8 mouse cellular contexts compared by ENCODE assay signal in genomic region chr19:46505646-46506371, GRCm38 (mm10). TPM values are rescaled to one million over a fixed set of nuclear protein-coding genes. Genes with fewer than 3 reads are reported as not detected.
A peak's percentile ranks its signal among the peaks of the same experiment; 100 is the strongest.
DNase-seq lines count a peak whose midpoint lies in the region; ATAC-seq lines count a peak whose summit lies in the region.

No protein-coding gene starts in this region.

- 72% methylated on average over 8 of the region's 8 CpGs for WGBS in kidney, embryonic 16.5 days
- 77% methylated on average over 8 of the region's 8 CpGs for WGBS in forebrain, embryonic 11.5 days
- 83% methylated on average over 8 of the region's 8 CpGs for WGBS in limb, embryonic 15.5 days
- 73% methylated on average over 8 of the region's 8 CpGs for WGBS in neural tube, embryonic 13.5 days

- H3K4me1 ChIP-seq in kidney, embryonic 16.5 days (ENCODE audit: insufficient read depth, low read length) = peaks cover 66% of the 10 kb centered on the region
- H3K4me1 ChIP-seq in forebrain, embryonic 11.5 days (replicated peaks; ENCODE audit: control insufficient read depth, insufficient read depth, low read length) = peaks cover 38% of the 10 kb centered on the region
- H3K4me1 ChIP-seq in limb, embryonic 15.5 days = peaks cover 79% of the 10 kb centered on the region
- peaks cover 69% of the 10 kb centered on the region for H3K4me1 ChIP-seq in neural tube, embryonic 13.5 days (replicated peaks)

- DNase-seq in kidney, postnatal 36 days = no peak
- no peak for DNase-seq in forebrain, embryonic 11.5 days (ENCODE audit: low spot score)
- no peak for DNase-seq in frontal cortex, adult 2 months (ENCODE audit: extremely low spot score in 1 of 2, low spot score in 1 of 2)
- DNase-seq in urinary bladder, postnatal 36 days (ENCODE audit: low spot score in 2 of 2) = no peak
- DNase-seq in right cerebral cortex, adult 18-20 months = no peak

- H3K9me3 ChIP-seq in kidney, embryonic 16.5 days (ENCODE audit: low read length) = no peaks in the 10 kb centered on the region
- no peaks in the 10 kb centered on the region for H3K9me3 ChIP-seq in forebrain, embryonic 11.5 days (ENCODE audit: control insufficient read depth, low read length)
- H3K9me3 ChIP-seq in limb, embryonic 15.5 days = no peaks in the 10 kb centered on the region
- H3K9me3 ChIP-seq in neural tube, embryonic 13.5 days = no peaks in the 10 kb centered on the region

- H3K27ac ChIP-seq in kidney, embryonic 16.5 days (ENCODE audit: low read length) = peak overlapping the region; percentile 100; the same call in 1 of the 2 replicates
- H3K27ac ChIP-seq in forebrain, embryonic 11.5 days (ENCODE audit: low read depth, low read length) = peak overlapping the region; percentile 82
- H3K27ac ChIP-seq in limb, embryonic 15.5 days = no peak overlapping the region
- H3K27ac ChIP-seq in neural tube, embryonic 13.5 days (replicated peaks) = peak overlapping the region; percentile 90

- H3K27me3 ChIP-seq in kidney, embryonic 16.5 days (ENCODE audit: insufficient read depth, low read length) = no peaks in the 10 kb centered on the region
- H3K27me3 ChIP-seq in forebrain, embryonic 11.5 days (ENCODE audit: control insufficient read depth, insufficient read depth, low read length) = no peaks in the 10 kb centered on the region
- no peaks in the 10 kb centered on the region for H3K27me3 ChIP-seq in limb, embryonic 15.5 days
- no peaks in the 10 kb centered on the region for H3K27me3 ChIP-seq in neural tube, embryonic 13.5 days

- peak overlapping the region; percentile 99 for H3K9ac ChIP-seq in kidney, embryonic 16.5 days (replicated peaks; ENCODE audit: low read length)
- H3K9ac ChIP-seq in forebrain, embryonic 11.5 days (ENCODE audit: low read length) = peak overlapping the region; percentile 39
- H3K9ac ChIP-seq in limb, embryonic 15.5 days = no peak overlapping the region
- H3K9ac ChIP-seq in neural tube, embryonic 13.5 days = peak overlapping the region; percentile 100

- peak overlapping the region; percentile 79 for H3K4me2 ChIP-seq in kidney, embryonic 16.5 days (replicated peaks; ENCODE audit: low read depth, low read length)
- peak overlapping the region; percentile 97 for H3K4me2 ChIP-seq in forebrain, embryonic 11.5 days (ENCODE audit: low read depth, low read length, severe bottlenecking)
- peak overlapping the region; percentile 94 for H3K4me2 ChIP-seq in limb, embryonic 15.5 days
- H3K4me2 ChIP-seq in neural tube, embryonic 13.5 days = peak overlapping the region; percentile 99

- ATAC-seq in kidney, embryonic 16.5 days (ENCODE audit: low FRiP score, low TSS enrichment) = no peak
- no peak for ATAC-seq in forebrain, embryonic 11.5 days (replicated peaks; ENCODE audit: low FRiP score)
- ATAC-seq in limb, embryonic 15.5 days (ENCODE audit: insufficient number of reproducible peaks, low FRiP score, low TSS enrichment, low read depth) = no peak
- no peak for ATAC-seq in neural tube, embryonic 13.5 days (ENCODE audit: low read depth)

- H3K36me3 ChIP-seq in kidney, embryonic 16.5 days (ENCODE audit: insufficient read depth, low read length) = peaks cover 33% of the 10 kb centered on the region
- H3K36me3 ChIP-seq in forebrain, embryonic 11.5 days (ENCODE audit: control insufficient read depth, insufficient read depth, low read length) = no peaks in the 10 kb centered on the region
- peaks cover 43% of the 10 kb centered on the region for H3K36me3 ChIP-seq in limb, embryonic 15.5 days
- H3K36me3 ChIP-seq in neural tube, embryonic 13.5 days = peaks cover 50% of the 10 kb centered on the region

- H3K4me3 ChIP-seq in kidney, embryonic 16.5 days (ENCODE audit: low read length) = peak overlapping the region; percentile 93
- peak overlapping the region; percentile 1 for H3K4me3 ChIP-seq in forebrain, embryonic 11.5 days (ENCODE audit: low read depth, low read length)
- peak overlapping the region; percentile 92; the same call in 1 of the 2 replicates for H3K4me3 ChIP-seq in limb, embryonic 15.5 days
- peak overlapping the region; percentile 96 for H3K4me3 ChIP-seq in neural tube, embryonic 13.5 days

RNA-seq across cellular contexts. Expression of gene Trim8, which starts 4.3 kb away (rescaled TPM):
- polyA plus RNA-seq in kidney, embryonic 16.5 days (2015; fragmentation: Nextera tagmentation; extraction: Ambion mirVana) = 22.2 and 26.0 TPM in 2 replicates
- 30.7 and 39.5 TPM in 2 replicates for polyA plus RNA-seq in forebrain, embryonic 11.5 days (2014; fragmentation: Nextera tagmentation; extraction: Ambion mirVana)
- 14.6 and 15.1 TPM in 2 replicates for polyA plus RNA-seq in limb, embryonic 15.5 days (2015; fragmentation: Nextera tagmentation; extraction: Ambion mirVana)
- polyA plus RNA-seq in neural tube, embryonic 13.5 days (2015; fragmentation: Nextera tagmentation; extraction: Ambion mirVana) = 26.5 and 30.4 TPM in 2 replicates
- 58.6 and 60.6 TPM in 2 replicates for polyA plus RNA-seq in frontal cortex, adult 2 months (2012; rRNA removed)

Comparison
In these comparisons a context has a peak if more than half of its experiments do, and no peak if none do; other contexts are left out.
1. H3K4me3 ChIP-seq: peak in every context shown above with its lines; median percentile 96 in neural tube, embryonic 13.5 days; 93 in kidney, embryonic 16.5 days; 92 in limb, embryonic 15.5 days; 1 in forebrain, embryonic 11.5 days.